Mouse (Mus musculus): ENCODE data around the gene Runx2.

DNA sequence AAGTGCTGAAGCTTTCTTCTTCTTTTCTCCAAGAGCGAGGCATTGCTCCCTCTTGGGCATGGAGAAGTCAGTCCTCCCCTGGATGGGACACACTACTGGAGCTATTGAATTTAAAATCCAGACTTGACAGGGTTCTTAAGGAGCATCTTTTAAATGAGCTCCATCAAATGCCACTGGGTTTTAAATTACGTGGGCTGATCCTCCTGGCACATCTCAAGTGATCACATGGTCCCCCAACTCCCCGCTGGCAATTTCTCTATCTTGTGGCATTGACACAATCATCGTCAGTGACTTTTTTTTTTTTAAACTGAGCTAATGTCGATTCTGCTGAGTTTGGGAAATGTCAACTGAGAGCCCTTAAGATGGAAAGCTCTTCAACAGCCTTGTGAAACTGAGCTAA is 180.1 kb downstream of the Runx2 start:
- TF ChIP-seq CTCF (IDR thresholded peaks at IDR 0.05; ENCODE audit: borderline replicate concordance, insufficient read depth, low read length): no peak
- TF ChIP-seq POLR2A (IDR thresholded peaks at IDR 0.05; ENCODE audit: low read depth, low read length): no peak

All from embryonic fibroblast, embryonic 13.5 days (primary cell).